Mouse (Mus musculus): Measurements from ENCODE around the gene Psmd8. TPM values are rescaled to one million over a fixed set of nuclear protein-coding genes. Genes with fewer than 3 reads are reported as not detected.

Psmd8 gene
- polyA plus RNA-seq, 1 experiment from 2014 or later, result 326 TPM

Other genes with a start within 250 kb of the Psmd8 start
- gene Actn4, start 218.4 kb downstream of the Psmd8 start, polyA plus RNA-seq (2016; fragmentation: Nextera tagmentation; extraction: Ambion mirVana), result 186 and 192 TPM in 2 replicates
- gene Eif3k, start 198.8 kb downstream of the Psmd8 start, polyA plus RNA-seq (2016; fragmentation: Nextera tagmentation; extraction: Ambion mirVana), result 327 and 336 TPM in 2 replicates
- 5.5 and 6.2 TPM in 2 replicates for gene Map4k1, start 198.7 kb downstream of the Psmd8 start, polyA plus RNA-seq (2016; fragmentation: Nextera tagmentation; extraction: Ambion mirVana)
- gene Ryr1, start 55.5 kb downstream of the Psmd8 start, polyA plus RNA-seq (2016; fragmentation: Nextera tagmentation; extraction: Ambion mirVana), result 4.4 and 5.0 TPM in 2 replicates
- 0.61 and 0.77 TPM in 2 replicates for gene Rasgrp4, start 45.9 kb downstream of the Psmd8 start, polyA plus RNA-seq (2016; fragmentation: Nextera tagmentation; extraction: Ambion mirVana)
- gene Fam98c, start 24.5 kb downstream of the Psmd8 start, polyA plus RNA-seq (2016; fragmentation: Nextera tagmentation; extraction: Ambion mirVana), result 30.8 and 33.7 TPM in 2 replicates
- 0.86 and 0.95 TPM in 2 replicates for gene Ggn, start 10.5 kb downstream of the Psmd8 start, polyA plus RNA-seq (2016; fragmentation: Nextera tagmentation; extraction: Ambion mirVana)
- 8.3 and 9.0 TPM in 2 replicates for gene Spred3, start 10.3 kb downstream of the Psmd8 start, polyA plus RNA-seq (2016; fragmentation: Nextera tagmentation; extraction: Ambion mirVana)
- gene Catsperg1, start 33.3 kb upstream of the Psmd8 start, polyA plus RNA-seq (2016; fragmentation: Nextera tagmentation; extraction: Ambion mirVana), result 1.1 and 1.8 TPM in 2 replicates
- 0.39 and 0.66 TPM in 2 replicates for gene Kcnk6, start 51.8 kb upstream of the Psmd8 start, polyA plus RNA-seq (2016; fragmentation: Nextera tagmentation; extraction: Ambion mirVana)
- 80.2 and 82.0 TPM in 2 replicates for gene Yif1b, start 57.6 kb upstream of the Psmd8 start, polyA plus RNA-seq (2016; fragmentation: Nextera tagmentation; extraction: Ambion mirVana)
- 1.6 and 1.7 TPM in 2 replicates for gene 2200002D01Rik, start 67.8 kb upstream of the Psmd8 start, polyA plus RNA-seq (2016; fragmentation: Nextera tagmentation; extraction: Ambion mirVana)
- gene Spint2, start 101.2 kb upstream of the Psmd8 start, polyA plus RNA-seq (2016; fragmentation: Nextera tagmentation; extraction: Ambion mirVana), result 23.5 and 23.9 TPM in 2 replicates
- gene Ppp1r14a, start 108.6 kb upstream of the Psmd8 start, polyA plus RNA-seq (2016; fragmentation: Nextera tagmentation; extraction: Ambion mirVana), result 57.5 and 72.1 TPM in 2 replicates
- 105 and 118 TPM in 2 replicates for gene Dpf1, start 123.2 kb upstream of the Psmd8 start, polyA plus RNA-seq (2016; fragmentation: Nextera tagmentation; extraction: Ambion mirVana)

All from neural tube, embryonic 12.5 days (tissue).